Mouse (Mus musculus): ENCODE results near the gene Stmn1. TPM values are rescaled to one million over a fixed set of nuclear protein-coding genes. Genes with fewer than 3 reads are reported as not detected.
A peak's percentile ranks its signal among the peaks of the same experiment; 100 is the strongest.

Gene Stmn1
- polyA plus RNA-seq, 1 experiment from 2014 or later = 7,758 TPM

- peaks cover 10% of the 10 kb centered on the region for H3K36me3 ChIP-seq (ENCODE audit: control insufficient read depth, insufficient read depth, low read length)
- under 1% methylated on average over 31 of the region's 31 CpGs for WGBS
- H3K4me1 ChIP-seq (ENCODE audit: control insufficient read depth, insufficient read depth, low read length) = peaks cover 41% of the 10 kb centered on the region
- peak overlapping the region; percentile 84 for H3K4me2 ChIP-seq (ENCODE audit: low read length)
- H3K27me3 ChIP-seq (ENCODE audit: control insufficient read depth, insufficient read depth, low read depth, low read length) = no peaks in the 10 kb centered on the region
- peak overlapping the region; percentile 67 for H3K9ac ChIP-seq (ENCODE audit: low read depth, low read length)
- peak overlapping the region; percentile 99 for H3K27ac ChIP-seq (ENCODE audit: low read length)
- ATAC-seq = peak; percentile 57
- H3K9me3 ChIP-seq (replicated peaks; ENCODE audit: control insufficient read depth, low read length, poor library complexity, severe bottlenecking) = no peaks in the 10 kb centered on the region
- peak overlapping the region; percentile 90 for H3K4me3 ChIP-seq (ENCODE audit: low read depth, low read length)
These were observed 495 bp upstream of the Stmn1 start for GRCm38 (mm10) chr4:134467435-134468214.

GRCm38 (mm10) chr4:134468578-134469266 lies 602 bp downstream of the Stmn1 start:
- Histone ChIP-seq H3K27ac (ENCODE audit: low read length) (peak overlapping the region; percentile 99), H3K4me2 (ENCODE audit: low read length) (peak overlapping the region; percentile 86), H3K9ac (ENCODE audit: low read depth, low read length) (peak overlapping the region; percentile 99), H3K9me3 (replicated peaks; ENCODE audit: control insufficient read depth, low read length, poor library complexity, severe bottlenecking) (no peaks in the 10 kb centered on the region), H3K27me3 (ENCODE audit: control insufficient read depth, insufficient read depth, low read depth, low read length) (no peaks in the 10 kb centered on the region), H3K36me3 (ENCODE audit: control insufficient read depth, insufficient read depth, low read length) (peaks cover 15% of the 10 kb centered on the region), H3K4me1 (ENCODE audit: control insufficient read depth, insufficient read depth, low read length) (peaks cover 47% of the 10 kb centered on the region), H3K4me3 (ENCODE audit: low read depth, low read length) (peak overlapping the region; percentile 90)
- ATAC-seq = peak; percentile 73
- WGBS = under 1% methylated on average over 62 of the region's 68 CpGs

- Histone ChIP-seq H3K4me1 (ENCODE audit: control insufficient read depth, insufficient read depth, low read length) (peaks cover 54% of the 10 kb centered on the region), H3K9ac (ENCODE audit: low read depth, low read length) (peak overlapping the region; percentile 99), H3K9me3 (replicated peaks; ENCODE audit: control insufficient read depth, low read length, poor library complexity, severe bottlenecking) (no peaks in the 10 kb centered on the region), H3K27ac (ENCODE audit: low read length) (peak overlapping the region; percentile 99), H3K4me3 (ENCODE audit: low read depth, low read length) (peak overlapping the region; percentile 90), H3K4me2 (ENCODE audit: low read length) (peak overlapping the region; percentile 86), H3K27me3 (ENCODE audit: control insufficient read depth, insufficient read depth, low read depth, low read length) (no peaks in the 10 kb centered on the region), H3K36me3 (ENCODE audit: control insufficient read depth, insufficient read depth, low read length) (peaks cover 20% of the 10 kb centered on the region)
- WGBS = under 1% methylated on average over 6 of the region's 6 CpGs
- peak; percentile 29; the same call in 1 of the 2 replicates for ATAC-seq
These were observed 1.2 kb downstream of the Stmn1 start for GRCm38 (mm10) chr4:134469341-134469796.

DNA sequence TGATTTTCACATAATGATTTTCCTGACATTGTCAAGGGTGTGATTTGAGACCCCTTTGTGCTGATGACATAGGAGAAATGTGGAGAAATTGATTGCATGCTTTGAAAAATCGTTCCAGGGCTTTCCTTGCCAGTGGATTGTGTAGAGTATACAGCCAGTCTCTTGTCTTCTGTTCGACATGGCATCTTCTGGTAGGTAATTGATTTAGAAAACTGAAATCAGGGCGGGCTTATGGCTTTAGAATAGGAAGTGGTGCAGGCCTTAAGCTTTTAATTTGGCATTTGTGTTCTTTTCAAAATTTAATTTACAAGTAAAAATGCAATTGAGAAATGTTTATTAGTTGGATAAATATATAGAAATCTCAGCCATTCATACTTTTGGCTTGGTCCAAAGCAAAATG lies 1.9 kb downstream of the Stmn1 start:
- H3K4me1 ChIP-seq (ENCODE audit: control insufficient read depth, insufficient read depth, low read length) = peaks cover 57% of the 10 kb centered on the region
- peaks cover 26% of the 10 kb centered on the region for H3K36me3 ChIP-seq (ENCODE audit: control insufficient read depth, insufficient read depth, low read length)
- peak overlapping the region; percentile 99 for H3K9ac ChIP-seq (ENCODE audit: low read depth, low read length)
- no peaks in the 10 kb centered on the region for H3K27me3 ChIP-seq (ENCODE audit: control insufficient read depth, insufficient read depth, low read depth, low read length)
- no peaks in the 10 kb centered on the region for H3K9me3 ChIP-seq (replicated peaks; ENCODE audit: control insufficient read depth, low read length, poor library complexity, severe bottlenecking)
- no peak for ATAC-seq
- peak overlapping the region; percentile 90 for H3K4me3 ChIP-seq (ENCODE audit: low read depth, low read length)
- peak overlapping the region; percentile 86 for H3K4me2 ChIP-seq (ENCODE audit: low read length)
- 16% methylated on average over 3 of the region's 3 CpGs for WGBS
- H3K27ac ChIP-seq (ENCODE audit: low read length) = peak overlapping the region; percentile 99

GRCm38 (mm10) chr4:134471469-134471868 lies 3.3 kb downstream of the Stmn1 start:
- Histone ChIP-seq H3K36me3 (ENCODE audit: control insufficient read depth, insufficient read depth, low read length) (peaks cover 34% of the 10 kb centered on the region), H3K4me1 (ENCODE audit: control insufficient read depth, insufficient read depth, low read length) (peaks cover 42% of the 10 kb centered on the region)
- ATAC-seq = no peak

DNA sequence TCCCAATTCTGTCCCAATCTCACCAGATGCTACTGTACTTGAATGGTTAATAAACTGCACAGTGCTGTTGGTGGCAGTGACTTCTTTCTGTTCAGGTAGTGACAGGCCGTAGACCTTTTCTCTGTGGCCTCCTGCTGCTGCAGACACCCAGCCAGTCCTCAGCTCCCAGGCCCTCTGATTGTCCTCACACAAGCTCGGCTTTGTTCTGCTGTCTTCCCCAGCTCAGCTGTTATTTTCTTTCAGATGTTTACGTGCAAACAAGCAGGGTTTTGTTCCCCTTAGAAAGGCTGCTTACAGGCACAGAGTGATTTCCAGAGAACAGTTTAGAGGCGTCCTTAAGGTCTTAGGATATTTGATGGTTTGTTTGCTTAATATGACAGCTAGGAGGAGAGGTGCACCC lies 5.6 kb downstream of the Stmn1 start:
- peak overlapping the region; percentile 65 for H3K27ac ChIP-seq (ENCODE audit: low read length)
- H3K27me3 ChIP-seq (ENCODE audit: control insufficient read depth, insufficient read depth, low read depth, low read length) = no peaks in the 10 kb centered on the region
- H3K36me3 ChIP-seq (ENCODE audit: control insufficient read depth, insufficient read depth, low read length) = peaks cover 34% of the 10 kb centered on the region
- no peak overlapping the region; the same call in 1 of the 2 replicates for H3K4me3 ChIP-seq (ENCODE audit: low read depth, low read length)
- H3K4me1 ChIP-seq (ENCODE audit: control insufficient read depth, insufficient read depth, low read length) = peaks cover 44% of the 10 kb centered on the region
- no peak overlapping the region; the same call in 1 of the 2 replicates for H3K4me2 ChIP-seq (ENCODE audit: low read length)
- H3K9ac ChIP-seq (ENCODE audit: low read depth, low read length) = peak overlapping the region; percentile 15; the same call in 1 of the 2 replicates
- 55% methylated on average over 4 of the region's 4 CpGs for WGBS
- ATAC-seq = no peak
- no peaks in the 10 kb centered on the region for H3K9me3 ChIP-seq (replicated peaks; ENCODE audit: control insufficient read depth, low read length, poor library complexity, severe bottlenecking)

More at GRCm38 (mm10) chr4:134471469-134471868, 3.3 kb downstream of the Stmn1 start:
- Histone ChIP-seq H3K27ac (ENCODE audit: low read length) (peak overlapping the region; percentile 64; the same call in 1 of the 2 replicates), H3K4me2 (ENCODE audit: low read length) (peak overlapping the region; percentile 86), H3K9me3 (replicated peaks; ENCODE audit: control insufficient read depth, low read length, poor library complexity, severe bottlenecking) (no peaks in the 10 kb centered on the region), H3K9ac (ENCODE audit: low read depth, low read length) (peak overlapping the region; percentile 69), H3K27me3 (ENCODE audit: control insufficient read depth, insufficient read depth, low read depth, low read length) (no peaks in the 10 kb centered on the region), H3K4me3 (ENCODE audit: low read depth, low read length) (peak overlapping the region; percentile 90)

GRCm38 (mm10) chr4:134474240-134474639 lies 6.1 kb downstream of the Stmn1 start:
- WGBS = 23% methylated on average over 8 of the region's 8 CpGs
- H3K36me3 ChIP-seq (ENCODE audit: control insufficient read depth, insufficient read depth, low read length) = peaks cover 34% of the 10 kb centered on the region
- ATAC-seq = no peak
- H3K27me3 ChIP-seq (ENCODE audit: control insufficient read depth, insufficient read depth, low read depth, low read length) = no peaks in the 10 kb centered on the region
- H3K4me1 ChIP-seq (ENCODE audit: control insufficient read depth, insufficient read depth, low read length) = peaks cover 44% of the 10 kb centered on the region
- no peaks in the 10 kb centered on the region for H3K9me3 ChIP-seq (replicated peaks; ENCODE audit: control insufficient read depth, low read length, poor library complexity, severe bottlenecking)
- H3K4me3 ChIP-seq (ENCODE audit: low read depth, low read length) = no peak overlapping the region; the same call in 1 of the 2 replicates
- H3K9ac ChIP-seq (ENCODE audit: low read depth, low read length) = peak overlapping the region; percentile 1; the same call in 1 of the 2 replicates
- H3K27ac ChIP-seq (ENCODE audit: low read length) = peak overlapping the region; percentile 65
- peak overlapping the region; percentile 2; the same call in 1 of the 2 replicates for H3K4me2 ChIP-seq (ENCODE audit: low read length)

- Histone ChIP-seq H3K4me2 (ENCODE audit: low read length) (no peak overlapping the region), H3K9me3 (replicated peaks; ENCODE audit: control insufficient read depth, low read length, poor library complexity, severe bottlenecking) (no peaks in the 10 kb centered on the region), H3K9ac (ENCODE audit: low read depth, low read length) (no peak overlapping the region), H3K4me1 (ENCODE audit: control insufficient read depth, insufficient read depth, low read length) (peaks cover 35% of the 10 kb centered on the region), H3K36me3 (ENCODE audit: control insufficient read depth, insufficient read depth, low read length) (peaks cover 26% of the 10 kb centered on the region), H3K27me3 (ENCODE audit: control insufficient read depth, insufficient read depth, low read depth, low read length) (no peaks in the 10 kb centered on the region), H3K4me3 (ENCODE audit: low read depth, low read length) (no peak overlapping the region), H3K27ac (ENCODE audit: low read length) (peak overlapping the region; percentile 66)
- no peak for ATAC-seq
- WGBS = 89% methylated on average over 8 of the region's 8 CpGs
These were observed 8.8 kb downstream of the Stmn1 start for GRCm38 (mm10) chr4:134476899-134477298.

Data from midbrain, embryonic 16.5 days (tissue).